Mouse (Mus musculus): Measurements from ENCODE around the gene Olfr1320.
"Not testable (repeated sequence)": the region's sequence is repeated elsewhere in the genome, so short reads cannot be mapped to it uniquely, and the experiment has no call there.

Olfr1320 gene

DNA sequence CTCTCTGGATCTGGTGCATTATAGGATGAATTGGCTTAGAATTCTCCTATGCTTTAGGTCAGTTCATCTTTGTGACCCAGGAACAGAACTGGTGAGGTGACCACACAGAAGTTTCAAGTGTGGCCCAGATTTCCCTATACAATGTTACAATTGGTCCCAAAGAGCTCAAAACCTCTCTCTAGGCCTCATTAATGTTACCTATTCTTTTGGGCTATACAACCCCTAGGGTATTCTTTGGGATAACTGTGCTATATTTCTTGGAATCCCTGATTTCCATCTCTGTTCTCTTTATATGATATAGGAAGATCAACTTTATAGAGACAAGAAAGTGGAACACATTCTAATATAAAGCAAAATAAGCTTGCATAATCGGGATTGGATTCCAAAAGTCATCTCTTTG lies at the start of gene Olfr1320:
TSS of gene Olfr1320 (plus strand) at position 301 of the 400 bp plus-strand sequence.
- DNase-seq (ENCODE audit: low spot score in 2 of 2), result no peak

- no peak for DNase-seq (ENCODE audit: low spot score in 2 of 2)
Observed at GRCm38 (mm10) chrX:49627566-49627965, 44.6 kb upstream of the Olfr1320 start.

- DNase-seq (ENCODE audit: low spot score in 2 of 2), result no peak
Observed at GRCm38 (mm10) chrX:49631195-49631594, 40.9 kb upstream of the Olfr1320 start.

DNA sequence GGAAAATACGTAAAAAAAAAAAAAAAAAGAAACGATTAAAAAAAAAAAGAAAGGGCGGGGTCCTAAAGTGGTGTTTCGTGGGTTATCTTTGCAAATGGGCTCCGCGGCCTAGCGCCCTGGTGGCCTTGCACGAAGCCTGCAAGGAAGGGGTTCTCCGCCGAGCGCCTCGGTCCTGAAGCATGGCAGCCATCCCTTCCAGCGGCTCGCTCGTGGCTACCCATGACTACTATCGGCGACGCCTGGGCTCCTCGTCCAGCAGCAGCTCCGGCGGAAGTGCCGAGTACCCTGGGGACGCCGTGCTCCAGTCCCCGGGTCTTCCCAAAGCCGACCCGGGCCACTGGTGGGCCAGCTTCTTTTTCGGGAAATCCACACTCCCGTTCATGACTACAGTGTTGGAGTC lies 11.4 kb upstream of the Olfr1320 start:
- DNase-seq (ENCODE audit: low spot score in 2 of 2), result not testable (repeated sequence)

Data from frontal cortex, postnatal 10 days (tissue).